Comparison of ENCODE assay signal across 15 mouse cellular contexts in the genomic region with DNA sequence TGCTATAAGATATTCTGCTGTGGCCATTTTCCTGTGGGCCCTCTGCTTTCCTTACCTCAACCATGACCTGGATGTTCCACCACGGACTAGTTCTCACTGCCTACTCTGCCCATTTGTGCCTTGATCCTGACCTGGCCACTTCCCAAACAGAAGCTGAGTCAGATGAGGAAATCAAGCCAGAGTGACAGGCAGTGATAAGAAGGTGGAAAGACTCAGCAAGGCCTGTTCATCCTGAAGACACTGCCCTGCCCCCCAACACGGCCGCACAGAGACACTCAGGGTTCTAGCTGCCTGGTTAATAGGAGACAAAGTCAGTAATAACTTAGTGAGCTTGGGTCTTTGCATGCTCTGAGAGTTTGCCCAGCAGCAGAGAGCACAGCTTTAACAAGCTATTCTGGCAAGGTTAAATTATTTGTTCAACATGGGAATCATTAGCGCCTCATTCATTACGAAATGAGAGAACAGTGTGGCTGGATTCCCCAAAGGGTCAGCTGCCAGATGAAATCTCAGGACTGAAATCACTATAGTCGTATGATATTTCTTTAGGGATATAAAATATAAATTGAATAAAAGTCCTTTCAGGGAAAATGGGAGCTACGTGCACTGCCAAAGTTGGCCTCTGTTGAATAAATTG.
DNase-seq lines count a peak whose midpoint lies in the region; ATAC-seq lines count a peak whose summit lies in the region.
"Had no signal": no experiment of that assay in that cellular context is flagged by ENCODE, and none has a peak within 500 bp of the region (broad histone marks: within the 10 kb centered on the region; RNA-seq: fewer than 3 reads in every experiment).

No protein-coding gene starts in this region.

- H3K9me3 ChIP-seq in lung, embryonic 16.5 days (ENCODE audit: control insufficient read depth, low read length), result no peaks in the 10 kb centered on the region
- H3K9me3 ChIP-seq: forebrain, embryonic 13.5 days; heart, embryonic 10.5 days had no signal

- H3K4me2 ChIP-seq in lung, embryonic 16.5 days (ENCODE audit: low read depth, low read length), result no peak overlapping the region
- H3K4me2 ChIP-seq: forebrain, embryonic 13.5 days had no signal

- peaks cover 2% of the 10 kb centered on the region; the same call in 1 of the 2 replicates for H3K4me1 ChIP-seq in lung, embryonic 16.5 days (replicated peaks; ENCODE audit: control insufficient read depth, insufficient read depth, low read length)

- no peak overlapping the region for H3K9ac ChIP-seq in lung, embryonic 16.5 days (ENCODE audit: low read length)
- H3K9ac ChIP-seq: forebrain, embryonic 13.5 days had no signal

- WGBS in lung, embryonic 16.5 days, result 43% methylated on average over 7 of the region's 7 CpGs

- no peaks in the 10 kb centered on the region for H3K36me3 ChIP-seq in lung, embryonic 16.5 days (ENCODE audit: control insufficient read depth, insufficient read depth, low read length)

- peak; percentile 20 for DNase-seq in gastrocnemius, adult 18-20 months (ENCODE audit: low spot score)
- no peak for DNase-seq in gastrocnemius, postnatal 10 days
- no peak for DNase-seq in lung, postnatal 4 days
- peak; percentile 89 for DNase-seq in adipocyte (ENCODE audit: low spot score)
- peak; percentile 84 for DNase-seq in gonadal fat pad, adult 2 months (ENCODE audit: low read depth)
- no peak for DNase-seq in testis, postnatal 14 days (ENCODE audit: low spot score)
- DNase-seq: embryo, embryonic 11 days; lung, adult 2 months; thymus, postnatal 14 days had no signal

- ATAC-seq in lung, embryonic 16.5 days (ENCODE audit: low read depth), result peak; percentile 43; the same call in 1 of the 2 replicates
- ATAC-seq in monocyte, adult 5-6 weeks (replicated peaks; ENCODE audit: insufficient number of reproducible peaks, low FRiP score, low TSS enrichment, poor library complexity, severe bottlenecking), result no peak
- ATAC-seq: CD4-positive, CD25-positive, alpha-beta regulatory T cell, adult 4 months; forebrain, embryonic 13.5 days had no signal

- H3K4me3 ChIP-seq in lung, embryonic 16.5 days (ENCODE audit: low read length), result no peak overlapping the region
- H3K4me3 ChIP-seq: forebrain, embryonic 13.5 days; heart, embryonic 10.5 days; layer of hippocampus, adult 2 months had no signal

- no peaks in the 10 kb centered on the region for H3K27me3 ChIP-seq in lung, embryonic 16.5 days (ENCODE audit: control insufficient read depth, insufficient read depth, low read depth, low read length)
- H3K27me3 ChIP-seq: forebrain, embryonic 13.5 days had no signal

- H3K27ac ChIP-seq in lung, embryonic 16.5 days (ENCODE audit: low read length), result no peak overlapping the region
- H3K27ac ChIP-seq: forebrain, embryonic 13.5 days; heart, embryonic 10.5 days; layer of hippocampus, adult 2 months had no signal

Comparison
In these comparisons a context has a peak if more than half of its experiments do, and no peak if none do; other contexts are left out.
1. DNase-seq: peak in gastrocnemius, adult 18-20 months (single experiment), adipocyte (single experiment) and gonadal fat pad, adult 2 months (single experiment); none in gastrocnemius, postnatal 10 days (single experiment), lung, postnatal 4 days (0 of 2) and testis, postnatal 14 days (single experiment).